Mouse (Mus musculus) activated CD4-positive, CD25-positive, alpha-beta regulatory T cell, adult 4 months (primary cell): ENCODE measurements around the gene Galntl6. TPM values are rescaled to one million over a fixed set of nuclear protein-coding genes. Genes with fewer than 3 reads are reported as not detected.

Source experiments
- ATAC-seq: one replicate; pipeline ENCODE4 v1.8.0; 2017
- polyA plus RNA-seq, 2 experiments: library from polyadenylated mRNA; unstranded; fragments of 100-300 nt; shearing (Covaris generic); gene quantifications; one replicate each; pipeline ENCODE4 v1.2.1; 2017

The Galntl6 gene
- under 1 TPM in 1 of 2 experiments, not detected in 1; 0.09 TPM for polyA plus RNA-seq

DNA sequence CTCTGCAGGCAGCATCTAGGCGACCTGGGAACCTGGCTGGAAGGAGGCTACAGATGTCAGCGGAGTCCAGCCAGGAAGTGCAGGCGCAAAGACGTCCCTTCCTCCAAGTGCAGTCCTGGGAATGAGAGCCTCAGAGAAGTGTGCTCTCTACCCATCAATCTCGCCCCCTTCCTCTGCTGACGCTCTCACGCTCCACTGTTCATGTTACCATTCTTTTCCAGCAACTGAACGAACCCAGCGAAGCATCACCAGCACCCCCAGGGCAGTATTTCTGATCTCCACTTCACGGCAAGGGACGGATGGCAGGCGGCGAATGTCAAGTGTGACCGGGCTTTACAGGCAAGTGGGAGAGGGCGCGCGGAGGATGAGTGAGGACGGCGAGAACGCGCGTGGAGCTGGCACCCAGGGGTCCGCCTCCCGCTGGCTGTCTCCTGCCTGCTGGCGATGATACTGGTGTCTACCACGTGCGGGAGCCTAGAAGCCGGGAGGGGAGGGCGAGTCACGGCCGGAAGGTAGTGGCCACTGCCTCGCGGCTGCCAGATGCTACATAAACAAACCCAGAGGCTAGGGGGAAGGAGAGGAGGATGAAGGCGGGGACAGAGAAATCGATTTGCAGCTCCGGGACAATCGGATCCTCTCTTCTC lies at the start of gene Galntl6:
Gene Galntl6 (minus strand): TSS at position 445 of the 644 bp plus-strand sequence.
- no peak for ATAC-seq

DNA sequence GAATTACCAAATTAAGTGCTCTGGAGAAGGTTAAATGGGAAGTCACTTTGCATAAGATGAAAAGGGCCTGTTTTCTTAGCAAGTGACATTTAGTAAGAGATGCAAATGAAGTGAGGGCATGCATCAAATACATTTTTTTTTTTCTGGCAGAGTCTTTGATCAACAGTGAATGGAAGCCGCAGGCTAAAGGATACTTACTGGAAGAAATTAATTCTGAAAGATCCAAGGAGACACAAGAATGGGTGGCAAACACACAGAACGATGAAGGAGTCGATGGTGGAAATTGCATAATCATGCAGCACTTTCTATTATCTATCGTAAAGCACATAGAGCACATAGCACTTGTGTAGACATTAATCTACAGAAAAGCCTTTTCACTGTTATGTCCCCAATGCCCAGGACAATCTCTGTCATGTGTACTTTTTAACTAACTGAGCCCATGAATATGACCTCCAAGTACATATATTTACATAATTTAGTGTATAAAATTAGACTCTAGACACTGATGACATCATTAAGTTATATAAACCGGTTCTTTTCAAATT lies 44.8 kb upstream of the Galntl6 start:
- no peak for ATAC-seq

DNA sequence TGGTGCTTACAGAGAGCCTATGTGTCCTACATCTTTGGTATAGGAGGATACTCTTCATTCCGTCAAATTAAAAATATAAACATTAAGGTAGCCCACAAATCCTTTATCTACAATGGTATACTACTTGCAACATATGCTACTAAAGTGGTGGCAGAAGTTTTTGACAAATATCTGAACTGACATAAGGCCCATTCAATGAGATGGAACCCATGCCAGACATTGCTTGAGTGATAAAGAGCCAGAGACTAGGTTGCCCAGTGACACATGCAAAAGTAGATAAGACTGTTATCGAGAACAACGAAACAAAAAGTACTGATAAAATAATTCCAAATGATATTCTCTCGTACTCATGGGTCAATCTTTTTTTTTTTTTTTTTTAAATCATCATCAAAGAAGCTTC lies 31.3 kb upstream of the Galntl6 start:
- no peak for ATAC-seq

DNA sequence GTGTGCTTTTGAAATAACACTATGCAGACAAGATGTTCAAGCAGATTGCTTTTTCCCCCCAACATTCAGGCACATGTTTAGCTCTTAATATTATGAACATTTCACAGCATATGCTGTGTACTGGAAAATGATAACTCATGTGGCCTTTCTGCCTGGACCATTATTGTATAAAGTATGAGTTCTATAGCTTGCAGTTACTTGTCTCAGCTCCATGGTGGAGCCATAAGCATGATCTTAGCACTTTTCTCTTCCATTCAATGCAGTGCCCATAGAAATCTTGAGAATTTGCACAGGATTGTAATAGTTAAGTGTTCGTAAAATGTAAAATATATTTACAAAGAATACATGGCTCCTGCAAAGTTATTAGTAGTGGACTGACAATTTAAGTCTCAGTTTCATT lies 18.6 kb upstream of the Galntl6 start:
- ATAC-seq: no peak

DNA sequence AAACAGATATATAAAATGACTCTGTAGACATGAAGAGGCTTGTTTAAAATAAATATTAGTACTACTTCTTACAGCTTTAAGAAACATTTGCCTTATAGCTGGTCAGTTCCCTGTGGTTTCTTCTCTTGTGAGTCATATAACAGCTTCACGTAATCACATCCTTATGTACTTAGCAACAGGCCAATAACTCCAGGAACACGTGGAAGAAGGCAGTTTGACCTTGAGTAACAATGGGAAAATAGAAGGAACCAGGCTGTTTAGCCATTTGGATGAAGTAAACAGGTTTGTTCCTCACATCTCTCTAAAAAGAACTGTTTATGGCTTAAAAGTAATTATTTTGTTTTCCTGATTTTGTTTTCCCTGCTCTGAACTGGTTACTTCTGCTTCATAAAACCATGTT lies 2.7 kb upstream of the Galntl6 start:
- no peak for ATAC-seq

DNA sequence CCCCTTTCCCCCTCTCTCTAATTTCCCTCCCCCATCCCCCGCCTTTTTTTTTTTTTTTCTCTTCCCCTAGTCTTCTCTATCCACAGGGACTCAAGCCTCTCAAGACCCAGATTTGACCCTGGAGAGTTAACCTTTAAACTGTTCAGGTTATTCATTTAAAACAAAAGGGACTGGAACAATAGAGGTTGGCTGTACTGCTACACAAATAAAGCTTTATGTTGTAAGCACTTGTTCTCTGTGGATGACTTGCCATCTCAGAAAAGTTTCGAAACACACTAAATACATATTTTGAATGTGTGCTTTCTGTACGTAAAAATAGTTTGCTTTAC lies 1.2 kb upstream of the Galntl6 start:
- no peak for ATAC-seq

DNA sequence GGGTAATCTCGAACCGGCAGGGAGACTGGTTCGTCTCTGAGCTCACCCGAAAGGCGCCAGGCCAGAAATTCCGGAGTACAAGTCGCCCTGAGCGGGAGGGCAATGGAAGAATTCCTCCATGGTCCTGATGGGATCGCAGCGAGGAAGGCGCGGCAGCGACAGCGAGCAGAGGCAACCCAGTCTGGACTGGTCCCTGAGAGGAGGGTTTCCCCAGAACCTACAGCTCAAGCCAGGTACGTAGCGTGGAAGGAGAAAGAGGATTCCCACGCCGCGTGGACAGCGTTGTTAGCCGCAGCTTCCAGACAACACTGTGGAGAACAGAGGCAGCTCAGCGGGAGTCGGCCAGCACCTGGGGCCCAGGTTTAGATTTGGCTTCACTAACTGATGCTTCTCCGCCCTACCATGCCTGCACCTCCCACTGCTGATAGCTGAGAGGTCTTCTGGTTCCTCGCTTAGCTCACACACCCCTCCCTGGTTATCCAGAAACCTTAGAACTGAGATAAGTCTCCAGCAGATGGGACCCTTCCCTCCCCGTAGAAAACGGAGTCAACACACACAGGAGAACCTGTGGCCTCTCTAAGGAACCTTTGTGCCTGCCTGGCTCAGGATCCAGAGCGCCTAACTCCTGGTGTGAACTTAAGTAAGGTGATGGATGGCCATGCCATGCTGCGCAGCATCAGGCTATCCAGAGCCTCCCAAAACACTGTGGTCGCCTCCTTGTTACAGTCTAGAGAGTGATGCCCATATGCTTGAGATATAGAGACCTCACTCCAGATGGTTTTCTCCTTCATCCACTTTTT lies 600 bp upstream of the Galntl6 start:
- ATAC-seq: no peak

DNA sequence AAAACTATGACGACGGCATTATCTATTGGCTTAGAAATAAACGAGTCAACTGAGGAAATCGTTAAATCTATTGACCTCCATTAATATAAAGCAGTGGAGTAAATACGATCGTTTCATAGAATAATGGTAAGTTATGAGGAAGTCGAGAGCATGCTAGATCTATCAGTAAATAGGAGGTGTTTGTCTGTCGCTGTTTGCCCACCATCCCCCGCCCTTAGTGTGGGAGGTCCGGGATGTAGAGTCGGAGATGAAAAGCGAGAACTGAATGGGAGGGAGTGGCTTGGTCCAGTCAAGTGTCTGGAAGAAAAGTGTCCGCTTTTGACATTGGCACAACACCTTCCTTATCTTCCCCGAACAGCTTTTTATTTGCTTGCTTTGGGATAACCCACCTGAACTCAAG lies 763 bp downstream of the Galntl6 start, which contains the start of gene BC030500:
Gene BC030500 (plus strand): TSS at position 79 of the 400 bp plus-strand sequence.
- ATAC-seq: no peak

DNA sequence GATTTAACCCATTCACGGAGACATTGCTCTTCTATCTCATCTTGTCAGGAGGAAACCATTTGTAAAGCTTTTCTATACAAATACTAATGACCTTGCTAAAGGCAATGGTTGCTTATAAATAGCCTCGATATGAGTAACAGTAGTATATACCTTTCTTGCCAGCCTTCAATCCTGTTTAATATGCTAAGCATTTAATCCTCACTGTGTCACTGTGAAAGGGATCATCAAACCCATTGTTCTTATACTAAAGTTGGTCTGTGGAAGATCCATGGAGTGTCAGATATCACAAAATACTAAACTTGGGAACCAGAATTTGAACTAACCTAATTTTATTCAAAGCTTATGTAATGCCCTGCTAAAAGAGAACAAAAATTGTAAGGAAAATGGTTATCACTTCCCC lies 8.0 kb downstream of the Galntl6 start:
- no peak for ATAC-seq

DNA sequence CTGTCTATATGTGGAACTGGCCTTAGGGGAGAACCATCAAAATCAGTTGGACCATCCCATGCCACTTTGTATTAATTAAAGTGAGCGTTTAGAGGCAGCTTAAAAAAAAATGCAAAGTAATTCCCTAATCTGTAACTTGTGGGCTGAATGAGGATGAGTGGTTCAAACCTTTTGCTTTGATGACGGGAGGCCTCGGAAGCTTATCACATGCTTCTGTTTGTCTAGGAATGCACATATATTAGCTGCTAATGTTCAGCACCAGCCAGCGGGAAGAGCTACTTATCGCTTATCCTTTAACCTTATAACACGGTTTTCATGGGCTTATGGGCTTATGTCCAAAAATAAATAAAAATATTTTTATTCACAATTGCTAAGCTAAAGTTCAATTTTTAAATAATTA lies 16.5 kb downstream of the Galntl6 start:
- ATAC-seq: no peak

DNA sequence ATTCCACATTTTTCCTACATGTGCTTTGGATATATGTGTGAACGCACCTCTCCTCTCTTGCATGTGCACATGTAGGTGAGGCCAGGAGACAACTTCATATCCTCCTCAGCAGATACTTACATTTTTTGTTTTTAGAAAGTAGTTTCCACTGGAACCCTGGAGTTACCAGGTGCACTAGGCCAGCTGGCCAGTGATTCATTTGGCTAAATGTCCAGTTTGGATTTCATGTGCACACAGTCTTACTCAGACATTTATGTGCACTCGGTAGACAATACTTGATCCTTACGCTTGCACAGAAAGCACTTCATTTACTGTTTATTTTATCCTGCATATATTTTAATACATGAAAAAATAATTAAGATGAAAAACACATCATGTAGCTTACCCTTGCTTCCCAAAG lies 21.8 kb downstream of the Galntl6 start:
- no peak for ATAC-seq

DNA sequence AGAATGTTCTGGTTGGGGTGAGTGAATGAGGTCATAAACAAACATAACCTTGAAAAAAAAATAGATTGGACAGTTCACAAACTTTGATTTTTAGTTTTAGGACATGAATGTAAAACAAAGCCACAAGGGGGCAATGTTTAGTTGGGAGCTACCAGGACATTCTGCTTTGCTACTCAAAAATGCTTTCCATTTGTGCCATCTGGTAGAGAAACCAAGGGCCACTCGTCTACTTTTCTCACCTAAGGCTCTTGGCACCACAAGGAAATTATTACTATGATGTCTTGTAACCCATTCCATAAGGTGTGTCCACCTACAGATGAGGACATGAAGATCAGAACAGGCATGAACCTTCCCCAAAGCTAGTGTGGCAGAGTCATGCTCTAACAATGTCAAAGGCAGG lies 26.0 kb downstream of the Galntl6 start:
- no peak for ATAC-seq

DNA sequence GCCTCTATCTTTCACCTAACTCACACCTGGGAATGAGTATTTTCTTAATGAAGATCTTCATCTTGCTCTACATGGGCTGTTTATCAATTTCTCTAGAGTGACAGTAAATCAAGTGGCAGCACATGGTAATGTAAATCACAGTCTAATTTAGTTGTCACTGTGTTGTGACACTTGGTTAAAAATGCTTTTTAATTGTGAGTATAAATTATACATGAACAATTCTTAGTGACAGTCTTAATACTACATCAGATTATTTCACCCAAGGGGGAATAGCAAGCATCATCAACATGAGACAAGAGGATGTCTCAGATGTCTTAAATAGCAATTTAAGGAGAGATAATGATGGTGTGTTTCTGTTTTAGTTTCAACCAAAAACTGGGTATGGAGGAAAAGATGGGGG lies 88.1 kb downstream of the Galntl6 start:
- ATAC-seq: no peak

DNA sequence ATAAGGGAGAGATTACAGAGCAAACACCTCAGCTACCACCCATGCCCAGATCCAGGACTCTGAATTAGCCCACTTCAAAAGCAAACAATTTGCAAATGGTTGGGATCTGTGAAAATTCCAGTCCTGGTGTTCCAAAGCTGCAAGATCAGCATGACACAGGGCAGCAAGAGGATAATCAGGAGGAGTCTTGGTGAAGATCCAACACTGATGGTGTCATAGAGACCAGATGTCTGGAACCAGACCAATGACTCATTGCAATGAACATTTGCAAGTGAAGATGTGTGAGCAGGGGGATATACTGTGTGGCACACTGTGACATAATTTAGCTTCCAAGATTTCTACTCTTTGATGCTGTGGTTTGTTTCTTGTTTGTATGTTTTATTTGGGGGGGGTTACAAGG lies 107.2 kb downstream of the Galntl6 start:
- no peak for ATAC-seq

DNA sequence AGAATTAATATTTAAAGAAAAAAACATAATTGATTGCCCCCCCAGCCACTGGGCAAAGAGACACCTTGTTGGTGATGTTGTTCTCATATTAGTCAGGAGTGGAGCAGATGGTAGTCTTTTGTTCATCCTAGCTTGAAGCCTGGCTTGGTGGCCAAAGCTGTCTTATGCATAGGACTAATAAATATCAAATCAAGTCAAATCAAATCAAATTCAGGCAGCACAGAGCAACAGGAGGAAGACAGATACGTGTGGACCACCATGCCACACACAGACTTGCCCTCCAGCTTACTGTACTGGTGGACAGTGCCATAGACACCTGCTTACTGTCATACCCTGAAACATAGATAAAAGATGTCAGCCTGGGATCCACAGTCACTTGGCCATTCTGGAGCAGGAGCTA lies 110.6 kb downstream of the Galntl6 start:
- ATAC-seq: no peak

DNA sequence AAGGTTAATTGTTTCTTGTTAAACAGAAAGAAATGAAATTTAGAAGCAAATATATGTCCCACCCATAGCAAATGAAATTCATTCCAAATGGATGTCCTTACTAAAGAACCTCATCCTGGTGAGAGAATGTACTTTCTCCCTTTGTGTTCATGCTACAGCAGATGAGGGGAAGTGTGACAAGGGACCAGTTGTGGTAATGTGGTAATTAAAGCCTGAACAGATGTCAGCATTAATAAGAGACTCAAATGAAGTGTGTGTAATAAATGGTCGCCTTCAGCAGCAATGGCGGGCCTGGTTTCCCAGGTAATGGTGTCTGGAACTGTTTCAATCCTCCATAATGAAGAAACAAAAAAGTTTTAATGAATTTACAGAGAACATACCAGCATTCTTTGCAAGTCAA lies 158.7 kb downstream of the Galntl6 start:
- no peak for ATAC-seq

DNA sequence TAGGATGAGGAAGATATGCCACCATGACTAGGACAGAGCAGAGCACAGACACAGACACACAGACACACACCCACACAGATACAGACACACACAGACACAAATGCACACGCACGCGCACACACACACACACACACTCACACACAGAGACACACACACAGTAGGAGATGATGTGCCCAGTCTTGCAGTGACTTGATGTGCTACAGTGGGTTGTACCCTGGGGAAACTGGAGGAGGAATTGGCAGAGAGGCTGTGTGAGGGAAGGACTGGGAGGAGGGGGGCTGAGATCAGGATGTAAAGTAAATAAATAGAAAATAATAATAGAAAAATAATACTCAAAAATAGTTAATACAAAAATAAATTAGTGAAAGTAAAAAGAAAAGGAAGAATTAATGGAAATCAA lies 174.5 kb downstream of the Galntl6 start:
- no peak for ATAC-seq

DNA sequence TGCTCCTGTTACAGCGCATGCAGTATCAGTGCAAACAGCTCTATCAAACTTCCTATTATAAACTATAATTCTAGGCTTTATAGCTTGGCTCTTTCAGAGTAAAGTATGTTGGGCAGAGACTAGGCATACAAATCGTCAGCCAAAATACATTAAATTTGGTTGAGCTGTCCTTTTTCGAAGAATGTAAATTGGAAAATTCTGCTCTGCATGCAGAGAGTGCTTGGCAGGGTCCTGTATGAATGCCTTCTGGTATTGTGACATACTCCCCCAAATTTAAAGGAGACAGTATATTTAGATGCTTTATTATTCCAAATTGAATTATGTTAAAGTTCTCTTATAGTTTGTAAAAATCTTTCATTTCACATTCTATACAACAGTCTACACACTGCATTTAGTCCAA lies 220.7 kb downstream of the Galntl6 start:
- ATAC-seq: no peak

DNA sequence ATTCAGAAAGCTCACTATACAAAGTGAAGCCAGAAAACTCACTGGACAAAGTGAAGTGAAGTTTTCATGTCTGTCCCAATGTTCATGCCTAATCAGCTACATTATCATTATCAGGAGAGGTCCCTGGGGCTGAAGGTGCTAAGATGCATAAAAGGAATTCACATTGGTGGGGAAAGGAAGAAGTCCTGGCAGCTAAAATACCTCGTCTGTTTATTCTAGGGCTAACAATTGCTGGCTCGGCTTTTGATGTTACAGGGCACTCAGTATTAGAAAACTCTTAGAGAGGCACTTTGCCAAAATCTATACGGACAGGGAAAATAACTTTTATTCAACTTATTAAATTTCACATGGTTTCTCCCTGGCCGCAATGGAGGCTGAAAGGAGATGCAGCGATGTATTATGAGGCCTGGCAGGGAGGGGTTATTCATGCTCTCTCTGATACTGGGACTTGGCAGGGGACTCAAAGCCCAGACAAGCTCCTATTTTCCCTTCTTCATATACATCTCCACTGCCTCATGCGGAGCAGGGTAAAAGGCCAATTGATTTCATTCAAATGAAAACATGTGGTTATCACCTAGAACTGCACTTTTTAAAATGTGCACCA lies 234.5 kb downstream of the Galntl6 start:
- no peak for ATAC-seq

DNA sequence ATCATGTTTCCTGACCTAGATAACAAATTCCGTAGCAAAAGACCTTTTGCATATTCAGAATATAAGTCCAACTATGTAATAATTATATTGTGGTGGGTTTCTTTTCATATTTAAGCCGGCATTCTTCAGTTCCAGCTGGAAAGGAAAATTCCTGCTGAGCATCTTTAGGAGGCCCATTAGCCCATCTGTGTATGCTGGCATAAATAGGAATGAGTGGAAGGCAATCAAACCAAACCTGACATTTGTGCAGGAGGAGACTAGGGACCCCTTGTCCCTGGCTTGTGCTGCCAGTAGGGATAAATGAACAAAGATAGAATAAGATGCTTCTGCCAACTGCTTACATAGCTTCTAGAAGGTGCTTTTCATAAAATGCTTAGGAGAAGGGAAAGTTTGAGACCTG lies 243.4 kb downstream of the Galntl6 start:
- no peak for ATAC-seq

DNA sequence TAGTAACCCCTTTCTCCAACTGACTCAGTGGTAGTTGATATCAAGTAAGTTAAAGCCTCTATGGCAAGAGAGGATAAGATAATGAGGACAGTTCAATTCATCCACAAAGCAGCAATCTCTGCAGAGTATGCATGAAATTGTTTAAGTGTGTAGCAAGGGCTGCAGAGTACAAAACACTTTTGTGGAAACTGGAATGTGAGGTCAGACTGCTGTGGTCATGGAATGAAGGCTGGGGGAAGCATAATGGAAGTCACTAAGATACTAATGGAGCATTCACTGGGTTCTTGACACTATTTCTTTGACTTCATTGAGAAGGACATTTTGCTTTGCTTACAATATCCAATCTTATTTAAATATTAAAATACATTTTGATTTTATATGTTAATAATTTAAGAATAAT lies 252.4 kb downstream of the Galntl6 start:
- ATAC-seq: no peak

DNA sequence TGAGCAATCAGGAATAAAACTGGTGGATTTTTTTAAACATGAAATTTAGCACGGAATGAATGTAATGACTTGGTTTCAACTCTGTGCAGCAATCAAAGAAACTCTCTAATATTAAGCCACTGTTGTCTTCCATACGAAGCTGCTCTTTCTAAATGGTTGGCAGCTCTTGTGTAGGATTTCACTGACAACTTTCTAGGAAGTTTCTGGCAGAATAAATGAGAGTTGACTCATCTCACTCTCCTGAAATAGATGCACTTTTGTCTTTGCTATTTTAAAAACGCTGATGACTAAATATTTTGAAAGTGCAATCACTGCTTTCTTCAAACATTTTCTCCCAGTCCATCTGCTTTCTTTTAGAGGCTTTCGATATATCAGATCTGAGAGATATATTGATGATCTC lies 256.8 kb downstream of the Galntl6 start:
- ATAC-seq: no peak

DNA sequence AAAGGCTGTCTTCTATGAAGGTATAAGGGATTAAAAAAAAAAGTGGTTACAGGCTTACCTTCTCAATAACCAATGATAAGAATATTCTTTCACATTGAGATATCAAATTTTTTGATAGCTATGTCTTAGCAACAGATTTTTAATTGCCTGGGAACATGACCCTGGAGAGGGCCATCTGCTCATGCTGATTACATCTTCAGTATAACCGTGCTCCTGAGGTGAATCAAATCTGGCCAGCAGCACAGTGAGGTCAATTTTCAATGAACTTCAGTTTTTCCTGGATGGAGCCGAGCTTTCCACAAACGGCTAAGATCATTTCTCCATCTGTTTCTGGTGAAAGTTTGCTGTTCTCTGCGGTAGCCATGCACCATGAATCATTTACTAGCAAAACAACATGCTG lies 306.0 kb downstream of the Galntl6 start:
- no peak for ATAC-seq

DNA sequence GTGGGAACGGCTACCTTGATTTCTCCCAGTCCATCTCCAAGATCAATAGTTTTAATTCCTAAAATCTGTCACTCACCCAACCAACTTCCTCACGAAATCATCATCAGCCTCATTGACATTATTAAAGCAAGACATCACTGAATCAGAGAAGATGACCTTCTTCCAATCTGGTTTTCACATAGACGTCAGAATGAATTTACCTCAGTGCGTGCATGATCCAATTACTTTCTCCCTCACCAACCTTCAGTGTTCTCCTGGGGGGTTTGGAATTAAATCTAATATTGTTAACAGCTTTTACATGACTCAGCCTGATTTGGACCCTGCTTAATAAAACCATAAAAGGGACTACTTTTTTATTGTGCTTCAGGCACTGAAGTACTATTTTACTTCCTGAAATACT lies 307.7 kb downstream of the Galntl6 start:
- ATAC-seq: no peak
